Mouse (Mus musculus) layer of hippocampus, postnatal 14 days (tissue): ENCODE measurements at regions not wholly inside any gene's neighbourhood (a gene's known extent, or its start where the extent isn't known, plus 50 kb on each side); places are given as distances from the start of the nearest gene placed in this dataset.

Source experiments
- DNase-seq, 2 experiments: peaks; one replicate each; pipeline ENCODE4 v3.0.0; 2021 to 2022; ENCODE audit warnings: low spot score in 2 of 2, mixed read lengths in 1 of 2

GRCm38 (mm10) chr8:117898015-117898414 lies 96.3 kb upstream of the Mphosph6 start:
- DNase-seq = peak; percentile 6 to 7

- DNase-seq = no peak
Observed at GRCm38 (mm10) chr8:117894861-117895260, 93.1 kb upstream of the Mphosph6 start.

- DNase-seq = no peak
Observed at GRCm38 (mm10) chr8:117890211-117890610, 88.5 kb upstream of the Mphosph6 start.

GRCm38 (mm10) chr8:117881414-117881973 lies 79.8 kb upstream of the Mphosph6 start:
- DNase-seq = no peak

- no peak for DNase-seq
Observed at GRCm38 (mm10) chr8:117880279-117880975, 78.7 kb upstream of the Mphosph6 start.

GRCm38 (mm10) chr8:117873611-117874010 lies 71.9 kb upstream of the Mphosph6 start:
- DNase-seq = no peak

GRCm38 (mm10) chr8:117867138-117867537 lies 65.4 kb upstream of the Mphosph6 start:
- no peak for DNase-seq

GRCm38 (mm10) chr8:117865014-117865413 lies 63.3 kb upstream of the Mphosph6 start:
- no peak for DNase-seq

- DNase-seq = peak; percentile 29 to 37
Observed at GRCm38 (mm10) chr8:117863837-117864236, 62.1 kb upstream of the Mphosph6 start.

- no peak for DNase-seq
Observed at GRCm38 (mm10) chr8:117862318-117862717, 60.6 kb upstream of the Mphosph6 start.

- no peak for DNase-seq
Observed at GRCm38 (mm10) chr8:117859734-117860133, 58.0 kb upstream of the Mphosph6 start.

GRCm38 (mm10) chr8:117859095-117859494 lies 57.4 kb upstream of the Mphosph6 start:
- DNase-seq = no peak

- no peak for DNase-seq
Observed at GRCm38 (mm10) chr8:117856121-117856520, 54.4 kb upstream of the Mphosph6 start.

- DNase-seq = no peak
Observed at GRCm38 (mm10) chr8:117854942-117855491, 53.3 kb upstream of the Mphosph6 start.

GRCm38 (mm10) chr8:117854301-117854700 lies 52.6 kb upstream of the Mphosph6 start:
- DNase-seq = no peak

- DNase-seq = no peak
Observed at GRCm38 (mm10) chr8:117853408-117853807, 51.7 kb upstream of the Mphosph6 start.

- DNase-seq = no peak
Observed at GRCm38 (mm10) chr8:117852521-117852920, 50.8 kb upstream of the Mphosph6 start.
